Mouse (Mus musculus) limb, embryonic 14.5 days (tissue): ENCODE data around the gene AU018091. TPM values are rescaled to one million over a fixed set of nuclear protein-coding genes. Genes with fewer than 3 reads are reported as not detected.

Experiments used
- ATAC-seq: fragments of 200-750 bp; cut with Nextera tagmentation; 2 replicates; pipeline ENCODE4 v1.8.0; 2017; ENCODE audit warnings: low read depth, moderate number of reproducible peaks, moderate TSS enrichment; ENCODE audit not compliant: low FRiP score
- DNase-seq: peaks from one replicate; pipeline ENCODE4 v3.0.0-alpha.2; 2015; ENCODE audit warnings: low spot score
- H3K27ac ChIP-seq: fragments of 300-500 bp; sonication (generic); replicated peaks from 2 replicates; pipeline ENCODE4 v1.5.1; 2014; ENCODE audit warnings: low read depth, mild to moderate bottlenecking, low read length, moderate library complexity, mixed read lengths
- H3K27me3 ChIP-seq: fragments of 300-500 bp; sonication (generic); 2 replicates; pipeline ENCODE4 v1.6.1; 2014; ENCODE audit warnings: low read length, mixed read lengths; ENCODE audit not compliant: control insufficient read depth, insufficient read depth
- H3K36me3 ChIP-seq: fragments of 300-500 bp; sonication (generic); 2 replicates; pipeline ENCODE4 v1.6.1; 2014; ENCODE audit warnings: mild to moderate bottlenecking, low read length, moderate library complexity, mixed read lengths; ENCODE audit not compliant: control insufficient read depth, insufficient read depth
- H3K4me1 ChIP-seq: fragments of 300-500 bp; sonication (generic); 2 replicates; pipeline ENCODE4 v1.6.1; 2014; ENCODE audit warnings: antibody characterized with exemption, low read length, mixed read lengths; ENCODE audit not compliant: control insufficient read depth, insufficient read depth
- H3K4me2 ChIP-seq: fragments of 300-500 bp; sonication (generic); replicated peaks from 2 replicates; pipeline ENCODE4 v1.6.1; 2014; ENCODE audit warnings: low read depth, mild to moderate bottlenecking, low read length, moderate library complexity; ENCODE audit not compliant: severe bottlenecking
- H3K4me3 ChIP-seq: fragments of 300-500 bp; sonication (generic); replicated peaks from 2 replicates; pipeline ENCODE4 v1.5.1; 2014; ENCODE audit warnings: low read length
- H3K9ac ChIP-seq: fragments of 300-500 bp; sonication (generic); 2 replicates; pipeline ENCODE4 v1.6.1; 2014; ENCODE audit warnings: mild to moderate bottlenecking, low read depth, low read length, moderate library complexity; ENCODE audit not compliant: severe bottlenecking
- H3K9me3 ChIP-seq: fragments of 300-500 bp; sonication (generic); 2 replicates; pipeline ENCODE4 v1.6.1; 2016; ENCODE audit warnings: low read length; ENCODE audit not compliant: control insufficient read depth
- POLR2A ChIP-seq: fragments of 200-500 bp; IDR thresholded peaks from 2 replicates; pipeline ENCODE4 v1.8.0; 2012; ENCODE audit warnings: inconsistent platforms, mild to moderate bottlenecking, moderate library complexity, borderline replicate concordance; ENCODE audit not compliant: insufficient read depth, insufficient read length; ENCODE audit errors: extremely low read depth
- WGBS: fragments of 180-500 bp; shearing (Covaris S2); extraction: QIAGEN DNeasy Blood & Tissue Kit; methylation state at CpG from one replicate; pipeline ENCODE4 v1.1.7; 2014; 5-methylcytosine and 5-hydroxymethylcytosine counted together
- polyA plus RNA-seq, 2 experiments: library from polyadenylated mRNA; depleted of rRNA in 1 of 2; stranded (reverse) in 1 of 2; unstranded in 1 of 2; fragments of >200 nt; fragmentation: Nextera tagmentation in 1 of 2; extraction: Ambion mirVana in 1 of 2; gene quantifications; 2 replicates each; pipeline versions ENCODE4 v1.2.1 to v1.2.3; 2012 to 2014

AU018091 gene
- polyA plus RNA-seq, 2 experiments: 0.23 to 0.28 TPM

DNA sequence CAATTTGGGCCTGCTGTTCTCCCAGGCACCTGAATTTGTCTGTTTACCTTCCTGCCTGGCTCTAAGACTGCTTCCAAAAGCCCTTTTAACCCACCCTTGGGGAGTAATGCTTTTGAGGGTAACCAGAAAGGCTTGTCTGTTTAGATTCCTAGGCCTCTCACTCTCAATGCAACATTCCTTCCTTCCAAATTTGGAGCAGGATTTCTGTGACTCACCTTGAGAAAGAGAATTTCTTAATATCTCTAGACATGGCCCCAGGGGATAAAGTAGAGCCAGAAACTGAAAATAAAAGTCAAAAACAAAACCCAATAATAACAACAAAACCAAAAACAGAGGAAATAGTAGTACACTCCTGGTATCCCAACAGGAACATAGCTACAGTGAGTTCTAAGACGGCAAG is 707 bp downstream of the AU018091 start:
- 74% methylated on average over 1 of the region's 1 CpGs for WGBS
- DNase-seq: peak; percentile 3

DNA sequence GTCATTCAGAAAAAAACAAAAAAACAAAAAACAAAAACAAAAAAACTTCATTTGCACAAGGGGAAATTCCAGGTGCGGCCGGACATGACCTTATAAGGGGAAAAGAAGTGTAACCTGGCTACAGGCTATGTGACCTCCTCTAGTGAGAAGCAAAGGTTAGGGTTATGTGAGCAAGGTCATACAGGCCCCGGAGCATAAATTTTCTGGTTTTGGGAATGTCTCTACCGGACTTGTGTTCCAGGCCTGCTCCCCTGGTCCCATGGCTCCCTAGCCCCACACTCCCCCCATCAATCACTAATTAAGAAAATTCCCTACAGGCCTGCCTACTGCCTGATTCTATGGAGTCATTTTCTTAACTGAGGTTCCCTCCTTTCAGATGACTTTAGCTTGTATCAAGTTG is 2.7 kb downstream of the AU018091 start:
- no peak overlapping the region for H3K4me2 ChIP-seq
- H3K36me3 ChIP-seq: no peaks in the 10 kb centered on the region
- DNase-seq (no peak), ATAC-seq (no peak)
- H3K9me3 ChIP-seq: no peaks in the 10 kb centered on the region
- H3K4me1 ChIP-seq: no peaks in the 10 kb centered on the region
- H3K4me3 ChIP-seq: no peak overlapping the region
- H3K27me3 ChIP-seq: no peaks in the 10 kb centered on the region
- TF ChIP-seq POLR2A: no peak
- H3K27ac ChIP-seq: no peak overlapping the region
- WGBS: 92% methylated on average over 4 of the region's 4 CpGs
- no peak overlapping the region for H3K9ac ChIP-seq

More for the DNA sequence above, 707 bp downstream of the AU018091 start:
- Histone ChIP-seq H3K27me3 (no peaks in the 10 kb centered on the region), H3K9ac (no peak overlapping the region), H3K9me3 (no peaks in the 10 kb centered on the region), H3K27ac (no peak overlapping the region), H3K36me3 (no peaks in the 10 kb centered on the region), H3K4me2 (no peak overlapping the region), H3K4me3 (no peak overlapping the region), H3K4me1 (no peaks in the 10 kb centered on the region)
- no peak for ATAC-seq
- no peak for TF ChIP-seq POLR2A

DNA sequence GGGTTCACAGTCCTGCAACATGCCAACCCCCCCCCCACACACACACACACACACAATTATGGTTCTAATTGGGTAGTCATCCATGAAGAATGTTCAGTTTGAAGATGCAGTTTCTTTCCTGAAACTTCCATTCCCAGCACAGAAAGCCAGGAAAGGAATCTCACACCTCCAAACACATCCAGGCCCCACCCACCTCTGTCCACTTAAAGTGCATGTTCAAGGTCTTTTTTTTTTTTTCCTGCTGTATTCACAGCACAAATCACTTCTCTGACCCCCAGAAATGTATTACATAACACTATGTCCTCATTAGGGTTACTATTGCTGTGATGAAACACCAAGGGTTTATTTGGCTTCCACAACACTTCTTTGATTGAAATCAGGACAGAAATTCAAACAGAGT is 4.0 kb downstream of the AU018091 start:
- no peaks in the 10 kb centered on the region for H3K4me1 ChIP-seq
- no peak overlapping the region for H3K4me2 ChIP-seq
- no peaks in the 10 kb centered on the region for H3K36me3 ChIP-seq
- no peak for DNase-seq
- no peaks in the 10 kb centered on the region for H3K9me3 ChIP-seq
- H3K4me3 ChIP-seq: no peak overlapping the region
- no peak for TF ChIP-seq POLR2A
- no peak overlapping the region for H3K9ac ChIP-seq
- no peak overlapping the region for H3K27ac ChIP-seq
- H3K27me3 ChIP-seq: no peaks in the 10 kb centered on the region
- ATAC-seq: no peak

DNA sequence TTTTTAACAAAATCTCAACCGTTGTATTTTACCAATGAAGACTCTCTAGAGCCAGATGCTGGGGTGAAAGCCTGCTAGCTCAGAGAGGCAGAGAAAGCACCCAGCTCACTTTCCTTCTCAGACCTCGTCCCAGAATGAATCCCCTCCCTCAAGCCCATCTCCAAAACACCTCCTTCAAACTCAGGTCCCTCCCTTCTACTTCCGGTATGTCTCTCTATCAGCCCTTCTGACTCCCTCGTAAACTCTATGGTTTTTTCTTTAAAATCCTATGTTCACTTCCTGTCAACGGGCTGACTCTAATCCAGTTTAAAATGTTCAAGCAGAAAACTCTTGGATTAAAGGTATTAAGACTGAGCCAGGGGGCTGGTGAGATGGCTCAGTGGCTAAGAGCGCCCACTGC is 4.6 kb downstream of the AU018091 start:
- no peaks in the 10 kb centered on the region for H3K27me3 ChIP-seq
- no peak overlapping the region for H3K4me2 ChIP-seq
- no peak for TF ChIP-seq POLR2A
- no peak overlapping the region for H3K27ac ChIP-seq
- H3K36me3 ChIP-seq: no peaks in the 10 kb centered on the region
- no peak overlapping the region for H3K9ac ChIP-seq
- ATAC-seq (no peak), DNase-seq (no peak)
- no peaks in the 10 kb centered on the region for H3K4me1 ChIP-seq
- 79% methylated on average over 6 of the region's 6 CpGs for WGBS
- H3K9me3 ChIP-seq: no peaks in the 10 kb centered on the region
- H3K4me3 ChIP-seq: no peak overlapping the region

DNA sequence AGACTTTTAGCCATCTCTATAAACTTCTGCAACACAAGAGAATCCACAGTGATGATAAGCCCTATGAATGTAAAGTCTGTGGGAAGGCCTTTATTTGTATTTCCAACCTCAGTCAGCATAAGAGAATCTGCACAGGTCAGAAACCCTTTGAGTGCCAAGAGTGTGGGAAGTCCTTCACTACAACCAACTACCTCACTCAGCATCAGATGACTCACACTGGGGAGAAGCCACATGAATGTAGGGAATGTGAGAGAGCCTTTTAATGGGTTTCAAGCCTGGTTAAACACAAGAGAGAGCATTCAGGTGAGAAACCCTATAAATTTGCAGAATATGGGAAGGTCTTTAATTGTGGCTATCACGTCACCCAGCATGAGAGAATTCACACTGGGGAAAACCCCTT is 18.6 kb downstream of the AU018091 start:
- no peak for TF ChIP-seq POLR2A
- 64% methylated on average over 1 of the region's 1 CpGs for WGBS

DNA sequence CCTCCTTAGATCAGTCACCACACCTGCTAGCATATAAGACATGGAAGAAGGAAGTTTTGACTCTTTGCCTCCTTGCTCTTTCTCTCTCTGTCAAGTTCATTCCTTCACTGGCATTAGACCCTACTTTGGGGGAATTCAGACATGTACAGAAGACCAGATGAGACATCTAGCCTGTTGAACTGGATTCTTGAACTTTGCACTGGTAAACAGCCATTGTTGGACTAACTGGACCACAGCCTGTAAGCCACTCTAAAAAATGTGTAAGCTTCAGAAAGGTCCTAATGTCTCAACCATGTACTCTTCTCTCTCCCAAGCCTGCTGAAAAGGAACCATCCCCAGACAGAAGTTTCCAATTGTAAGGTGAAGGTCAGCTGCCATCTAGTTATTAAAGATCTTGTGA is 22.9 kb downstream of the AU018091 start:
- no peaks in the 10 kb centered on the region for H3K9me3 ChIP-seq
- no peak overlapping the region for H3K9ac ChIP-seq
- no peak for DNase-seq
- H3K4me2 ChIP-seq: no peak overlapping the region
- H3K27ac ChIP-seq: no peak overlapping the region
- H3K4me1 ChIP-seq: no peaks in the 10 kb centered on the region
- no peaks in the 10 kb centered on the region for H3K27me3 ChIP-seq
- no peaks in the 10 kb centered on the region for H3K36me3 ChIP-seq
- TF ChIP-seq POLR2A: no peak
- no peak overlapping the region for H3K4me3 ChIP-seq
- no peak for ATAC-seq

More for the DNA sequence above, 18.6 kb downstream of the AU018091 start:
- Histone ChIP-seq H3K9me3 (no peaks in the 10 kb centered on the region), H3K4me3 (no peak overlapping the region), H3K36me3 (no peaks in the 10 kb centered on the region), H3K27me3 (no peaks in the 10 kb centered on the region), H3K4me1 (no peaks in the 10 kb centered on the region), H3K9ac (no peak overlapping the region), H3K27ac (no peak overlapping the region), H3K4me2 (no peak overlapping the region)
- DNase-seq: no peak
- ATAC-seq: no peak
